Mouse (Mus musculus) cerebellum, adult 11-12 months (tissue): ENCODE results near the gene Cldn34c3.
"Not testable (repeated sequence)": the region's sequence is repeated elsewhere in the genome, so short reads cannot be mapped to it uniquely, and the experiment has no call there.

Source experiments
- DNase-seq: peaks from one replicate; pipeline ENCODE4 v3.0.0; 2022

Cldn34c3 gene

GRCm38 (mm10) chrX:123793365-123793764 lies at the start of gene Cldn34c3:
Gene Cldn34c3, plus strand, starts transcription at chrX:123793665.
- not testable (repeated sequence) for DNase-seq
